16 mouse cellular contexts compared by ENCODE assay signal in genomic region chr4:127402614-127403013, GRCm38 (mm10). TPM values are rescaled to one million over a fixed set of nuclear protein-coding genes. Genes with fewer than 3 reads are reported as not detected.
DNase-seq lines count a peak whose midpoint lies in the region; ATAC-seq and TF ChIP-seq lines count a peak whose summit lies in the region.
"Had no signal": no experiment of that assay in that cellular context is flagged by ENCODE, and none has a peak within 500 bp of the region (broad histone marks: within the 10 kb centered on the region; RNA-seq: fewer than 3 reads in every experiment).

No protein-coding gene starts in this region.

- no peak overlapping the region for H3K4me3 ChIP-seq in midbrain, embryonic 14.5 days (replicated peaks; ENCODE audit: low read depth, low read length)
- H3K4me3 ChIP-seq in midbrain, embryonic 10.5 days: no peak overlapping the region
- H3K4me3 ChIP-seq in midbrain, postnatal 0 days (ENCODE audit: low read depth, low read length): no peak overlapping the region
- H3K4me3 ChIP-seq: heart, embryonic 12.5 days; layer of hippocampus, adult 2 months had no signal

- WGBS in midbrain, embryonic 14.5 days: 56% methylated on average over 3 of the region's 3 CpGs
- 60% methylated on average over 3 of the region's 3 CpGs for WGBS in midbrain, embryonic 10.5 days
- 48% methylated on average over 3 of the region's 3 CpGs for WGBS in midbrain, postnatal 0 days

- H3K9ac ChIP-seq in midbrain, embryonic 14.5 days (replicated peaks; ENCODE audit: low read length): no peak overlapping the region
- H3K9ac ChIP-seq in midbrain, postnatal 0 days (replicated peaks; ENCODE audit: low read length, poor library complexity, severe bottlenecking): no peak overlapping the region
- H3K9ac ChIP-seq: heart, embryonic 12.5 days had no signal

- DNase-seq in cerebellum, postnatal 10 days: peak; percentile 58 to 76
- no peak for DNase-seq in cerebellum, adult 9-11 months
- peak; percentile 81 for DNase-seq in midbrain, embryonic 14.5 days
- DNase-seq in midbrain, embryonic 10.5 days (ENCODE audit: low spot score): no peak
- DNase-seq in brain, adult 2 months (ENCODE audit: low read depth, low spot score): peak; percentile 48
- DNase-seq in midbrain, postnatal 0 days (ENCODE audit: low spot score): peak; percentile 71
- DNase-seq in right cerebral cortex, adult 18-20 months: no peak
- DNase-seq in lung, adult 18-20 months: no peak
- DNase-seq: gastrocnemius, postnatal 25 days had no signal

- H3K27me3 ChIP-seq in midbrain, embryonic 14.5 days (ENCODE audit: control insufficient read depth, insufficient read depth, low read length): no peaks in the 10 kb centered on the region
- no peaks in the 10 kb centered on the region for H3K27me3 ChIP-seq in midbrain, embryonic 10.5 days (ENCODE audit: low read depth, poor library complexity, severe bottlenecking)
- H3K27me3 ChIP-seq in midbrain, postnatal 0 days (ENCODE audit: insufficient read depth, low read length): no peaks in the 10 kb centered on the region
- H3K27me3 ChIP-seq: heart, embryonic 12.5 days had no signal

- H3K4me1 ChIP-seq in midbrain, embryonic 14.5 days (ENCODE audit: control insufficient read depth, insufficient read depth, low read length): 0 out of 2 replicates have a peak, but pooled peaks cover 3% of the 10 kb centered on the region
- H3K4me1 ChIP-seq in midbrain, embryonic 10.5 days: no peaks in the 10 kb centered on the region
- 0 out of 2 replicates have a peak, but pooled peaks cover 6% of the 10 kb centered on the region for H3K4me1 ChIP-seq in midbrain, postnatal 0 days (ENCODE audit: insufficient read depth, low read length)
- H3K4me1 ChIP-seq: heart, embryonic 12.5 days had no signal

- ATAC-seq in midbrain, embryonic 14.5 days (ENCODE audit: low FRiP score, low TSS enrichment): no peak
- no peak for ATAC-seq in midbrain, postnatal 0 days (ENCODE audit: low FRiP score)
- ATAC-seq: lung, postnatal 0 days had no signal

- H3K36me3 ChIP-seq in midbrain, embryonic 14.5 days (ENCODE audit: control insufficient read depth, insufficient read depth, low read length): no peaks in the 10 kb centered on the region
- H3K36me3 ChIP-seq in midbrain, embryonic 10.5 days: no peaks in the 10 kb centered on the region
- no peaks in the 10 kb centered on the region for H3K36me3 ChIP-seq in midbrain, postnatal 0 days (ENCODE audit: insufficient read depth, low read length)
- H3K36me3 ChIP-seq: heart, embryonic 12.5 days had no signal

- H3K4me2 ChIP-seq in midbrain, embryonic 14.5 days (ENCODE audit: low read length): no peak overlapping the region
- H3K4me2 ChIP-seq in midbrain, postnatal 0 days (ENCODE audit: low read depth, low read length, poor library complexity, severe bottlenecking): no peak overlapping the region
- H3K4me2 ChIP-seq: heart, embryonic 12.5 days had no signal

- no peaks in the 10 kb centered on the region for H3K9me3 ChIP-seq in midbrain, embryonic 14.5 days (ENCODE audit: control insufficient read depth, low read length)
- no peaks in the 10 kb centered on the region for H3K9me3 ChIP-seq in midbrain, embryonic 10.5 days (replicated peaks)
- no peaks in the 10 kb centered on the region for H3K9me3 ChIP-seq in midbrain, postnatal 0 days (ENCODE audit: low read length)
- H3K9me3 ChIP-seq: heart, embryonic 12.5 days had no signal

- no peak overlapping the region for H3K27ac ChIP-seq in midbrain, embryonic 14.5 days (replicated peaks; ENCODE audit: low read depth, low read length)
- no peak overlapping the region for H3K27ac ChIP-seq in midbrain, embryonic 10.5 days (replicated peaks)
- no peak overlapping the region for H3K27ac ChIP-seq in midbrain, postnatal 0 days (ENCODE audit: low read depth, low read length)
- H3K27ac ChIP-seq: layer of hippocampus, adult 2 months had no signal

- TF ChIP-seq CTCF in midbrain, postnatal 0 days (IDR thresholded peaks at IDR 0.05): no peak

RNA-seq across cellular contexts. Expression of gene Gjb5, which starts 44.6 kb away (rescaled TPM):
- polyA plus RNA-seq in midbrain, embryonic 14.5 days (2014; fragmentation: Nextera tagmentation; extraction: Ambion mirVana): not detected in 2 replicates
- polyA plus RNA-seq in midbrain, embryonic 10.5 days (2016; fragmentation: Nextera tagmentation; extraction: Ambion mirVana): 0.27 and 0.98 TPM in 2 replicates
- total RNA-seq in midbrain, postnatal 0 days (2014; rRNA removed): 0.33 and 0.49 TPM in 2 replicates
- 0.18 and 0.35 TPM in 2 replicates for polyA plus RNA-seq in midbrain, postnatal 0 days (2015; fragmentation: Nextera tagmentation; extraction: Ambion mirVana)
- total RNA-seq: hematopoietic stem cell, adult 5-6 weeks; layer of hippocampus, adult 2 months; left cerebral cortex, postnatal 10 days; liver, adult 2 months had no signal
- polyA plus RNA-seq: cortical plate, adult 2 months; liver, adult 2 months had no signal

RNA-seq across cellular contexts. Expression of gene Gjb4, which starts 48.7 kb away (rescaled TPM):
- not detected in 2 replicates for polyA plus RNA-seq in midbrain, embryonic 14.5 days (2014; fragmentation: Nextera tagmentation; extraction: Ambion mirVana)
- polyA plus RNA-seq in midbrain, embryonic 10.5 days (2016; fragmentation: Nextera tagmentation; extraction: Ambion mirVana): 0.10 TPM in 1 of 2 replicates, not detected in the other
- total RNA-seq in midbrain, postnatal 0 days (2014; rRNA removed): not detected in 2 replicates
- polyA plus RNA-seq in midbrain, postnatal 0 days (2015; fragmentation: Nextera tagmentation; extraction: Ambion mirVana): not detected in 2 replicates
- total RNA-seq: gastrocnemius, postnatal 25 days; hematopoietic stem cell, adult 5-6 weeks; layer of hippocampus, adult 2 months; left cerebral cortex, postnatal 10 days; liver, adult 2 months had no signal
- polyA plus RNA-seq: cortical plate, adult 2 months; heart, embryonic 12.5 days; liver, adult 2 months had no signal

Comparison
In these comparisons a context has a peak if more than half of its experiments do, and no peak if none do; other contexts are left out.
1. DNase-seq: peak in cerebellum, postnatal 10 days (2 of 2), midbrain, embryonic 14.5 days (single experiment), brain, adult 2 months (single experiment) and midbrain, postnatal 0 days (single experiment); none in cerebellum, adult 9-11 months (single experiment), midbrain, embryonic 10.5 days (single experiment), right cerebral cortex, adult 18-20 months (single experiment) and lung, adult 18-20 months (0 of 2).